Mouse (Mus musculus): Measurements from ENCODE around the gene Cst6. TPM values are rescaled to one million over a fixed set of nuclear protein-coding genes. Genes with fewer than 3 reads are reported as not detected.

Cst6 gene
- polyA plus RNA-seq, 1 experiment = not detected

GRCm38 (mm10) chr19:5302455-5302854, 46.9 kb downstream of the Cst6 start:
- H3K4me3 ChIP-seq (ENCODE audit: insufficient read depth, low read depth, low read length) = no peak overlapping the region
- no peak for TF ChIP-seq POLR2A (IDR thresholded peaks at IDR 0.05; ENCODE audit: insufficient read depth, low read depth, low read length)
- no peak for TF ChIP-seq CTCF (IDR thresholded peaks at IDR 0.05; ENCODE audit: insufficient read depth, low read depth, low read length)
- WGBS = 23% methylated on average over 4 of the region's 4 CpGs
- no peak overlapping the region for H3K27ac ChIP-seq (ENCODE audit: insufficient read depth, low read depth, low read length)
- peaks cover 19% of the 10 kb centered on the region for H3K4me1 ChIP-seq (ENCODE audit: control insufficient read depth, insufficient read depth, low read length)

DNA sequence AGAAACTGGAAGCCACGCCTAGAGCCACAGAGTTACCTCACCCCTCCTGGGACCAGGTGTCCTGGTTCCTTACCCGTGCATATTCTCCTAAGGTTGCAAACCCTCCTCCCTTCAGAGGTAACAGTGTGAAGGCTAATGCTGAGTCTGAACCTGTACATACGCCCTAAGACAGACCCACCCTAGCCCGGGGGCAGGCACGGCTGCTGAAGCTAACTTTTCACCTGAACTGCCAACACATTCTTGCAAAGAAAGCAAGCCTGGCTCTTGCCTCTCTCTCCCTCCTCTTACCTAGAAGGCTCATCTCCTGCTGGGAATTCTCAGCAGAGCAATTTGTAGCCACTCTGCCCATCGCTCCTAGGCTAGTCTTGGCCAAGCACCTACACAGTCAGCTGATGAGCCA, 48.8 kb downstream of the Cst6 start:
- Histone ChIP-seq H3K4me3 (ENCODE audit: insufficient read depth, low read depth, low read length) (no peak overlapping the region), H3K27ac (ENCODE audit: insufficient read depth, low read depth, low read length) (no peak overlapping the region), H3K4me1 (ENCODE audit: control insufficient read depth, insufficient read depth, low read length) (peaks cover 19% of the 10 kb centered on the region)
- TF ChIP-seq CTCF (IDR thresholded peaks at IDR 0.05; ENCODE audit: insufficient read depth, low read depth, low read length) (no peak), POLR2A (IDR thresholded peaks at IDR 0.05; ENCODE audit: insufficient read depth, low read depth, low read length) (no peak)
- 82% methylated on average over 6 of the region's 6 CpGs for WGBS

DNA sequence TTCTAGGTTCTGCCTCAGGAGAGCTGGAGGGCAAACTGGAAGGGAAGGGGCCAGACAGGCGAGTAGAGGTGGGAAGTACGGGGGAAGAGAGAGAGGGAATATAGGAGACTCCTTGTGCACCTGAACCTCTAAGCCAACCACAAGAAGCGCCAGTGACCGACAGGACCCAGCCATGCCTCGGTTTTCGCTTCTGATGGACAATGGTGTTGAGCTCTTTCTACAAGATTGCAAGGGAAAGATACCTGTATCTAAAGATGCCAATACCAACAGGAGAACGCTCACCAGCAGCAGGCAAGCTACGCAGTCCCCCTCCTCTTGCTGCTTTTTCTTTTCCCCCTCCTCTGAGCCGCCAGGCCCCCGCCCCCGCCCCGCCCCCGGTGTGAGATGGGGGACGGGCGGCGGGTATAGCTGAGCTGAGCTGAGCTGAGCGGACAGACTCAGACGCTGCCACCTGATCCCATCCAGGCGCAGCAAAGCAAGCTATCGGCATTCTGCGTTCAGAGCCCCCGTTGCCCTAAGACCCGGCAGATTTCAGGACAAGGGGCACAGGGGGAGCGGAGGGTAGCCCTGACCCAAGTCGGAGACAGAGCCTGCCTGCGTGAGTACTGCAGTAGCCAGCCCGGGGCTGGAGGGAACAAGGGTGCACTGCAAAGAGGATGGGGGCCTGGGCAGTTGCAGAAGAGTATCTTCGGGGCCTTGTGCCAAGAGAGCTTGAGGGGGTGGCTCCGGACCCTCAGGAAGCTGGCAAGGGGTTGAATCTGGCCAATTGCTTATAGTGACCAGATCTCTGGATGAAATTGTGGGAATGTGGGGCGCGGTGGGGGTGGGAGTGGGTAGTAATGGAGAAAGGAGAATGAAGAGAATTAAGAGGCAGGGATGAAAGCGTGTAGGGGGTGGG, 51.2 kb downstream of the Cst6 start, which contains the start of gene Gal3st3:
Gal3st3 (plus strand) TSS at position 429 of the 898 bp plus-strand sequence.
- TF ChIP-seq CTCF (IDR thresholded peaks at IDR 0.05; ENCODE audit: insufficient read depth, low read depth, low read length) = no peak
- 0 out of 2 replicates have a peak, but pooled peaks have one; percentile 15 for TF ChIP-seq POLR2A (IDR thresholded peaks at IDR 0.05; ENCODE audit: insufficient read depth, low read depth, low read length)
- peak within 1 kb of the TSS; percentile 76 for H3K4me3 ChIP-seq (ENCODE audit: insufficient read depth, low read depth, low read length)
- WGBS = 5% methylated on average over 32 of the region's 32 CpGs
- H3K27ac ChIP-seq (ENCODE audit: insufficient read depth, low read depth, low read length) = peak within 1 kb of the TSS; percentile 86
- peaks cover 19% of the 10 kb centered on the region for H3K4me1 ChIP-seq (ENCODE audit: control insufficient read depth, insufficient read depth, low read length)

GRCm38 (mm10) chr19:5296630-5297029, 52.7 kb downstream of the Cst6 start:
- H3K27ac ChIP-seq (ENCODE audit: insufficient read depth, low read depth, low read length) = peak overlapping the region; percentile 84
- TF ChIP-seq CTCF (IDR thresholded peaks at IDR 0.05; ENCODE audit: insufficient read depth, low read depth, low read length) (no peak), POLR2A (IDR thresholded peaks at IDR 0.05; ENCODE audit: insufficient read depth, low read depth, low read length) (no peak)
- H3K4me3 ChIP-seq (ENCODE audit: insufficient read depth, low read depth, low read length) = no peak overlapping the region
- WGBS = 55% methylated on average over 5 of the region's 5 CpGs
- H3K4me1 ChIP-seq (ENCODE audit: control insufficient read depth, insufficient read depth, low read length) = peaks cover 16% of the 10 kb centered on the region

DNA sequence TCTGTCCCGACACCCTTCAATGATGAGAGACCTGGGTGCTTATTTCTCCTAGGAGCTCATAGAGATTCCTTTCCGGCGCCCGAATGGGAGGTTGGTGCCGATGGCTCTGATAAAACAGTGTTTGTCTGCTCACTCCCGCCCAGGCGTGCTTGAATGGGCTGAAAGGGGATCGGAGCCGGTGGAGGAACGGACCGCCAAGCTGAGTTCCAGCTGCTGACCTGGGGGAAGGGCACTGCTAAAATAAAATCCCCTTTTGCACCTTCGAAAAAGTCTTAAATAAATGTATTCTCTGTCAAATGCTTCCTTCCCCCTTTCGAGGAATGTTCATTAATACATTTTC, 53.7 kb downstream of the Cst6 start:
- no peak for TF ChIP-seq POLR2A (IDR thresholded peaks at IDR 0.05; ENCODE audit: insufficient read depth, low read depth, low read length)
- TF ChIP-seq CTCF (IDR thresholded peaks at IDR 0.05; ENCODE audit: insufficient read depth, low read depth, low read length) = 0 out of 2 replicates have a peak, but pooled peaks have one; percentile 3

GRCm38 (mm10) chr19:5294972-5295735, 54.2 kb downstream of the Cst6 start, which contains the start of gene Sf3b2:
Gene Sf3b2 (minus strand): TSS chr19:5295455.
- peak within 1 kb of the TSS; percentile 86 for H3K27ac ChIP-seq (ENCODE audit: insufficient read depth, low read depth, low read length)
- TF ChIP-seq CTCF (IDR thresholded peaks at IDR 0.05; ENCODE audit: insufficient read depth, low read depth, low read length) (0 out of 2 replicates have a peak, but pooled peaks have one; percentile 7), POLR2A (IDR thresholded peaks at IDR 0.05; ENCODE audit: insufficient read depth, low read depth, low read length) (peak; percentile 61; the same call in 1 of the 2 replicates)
- under 1% methylated on average over 46 of the region's 46 CpGs for WGBS
- peaks cover 12% of the 10 kb centered on the region for H3K4me1 ChIP-seq (ENCODE audit: control insufficient read depth, insufficient read depth, low read length)
- peak within 1 kb of the TSS; percentile 98 for H3K4me3 ChIP-seq (ENCODE audit: insufficient read depth, low read depth, low read length)

More for the DNA sequence above, 53.7 kb downstream of the Cst6 start:
- Histone ChIP-seq H3K4me1 (ENCODE audit: control insufficient read depth, insufficient read depth, low read length) (peaks cover 15% of the 10 kb centered on the region), H3K4me3 (ENCODE audit: insufficient read depth, low read depth, low read length) (peak overlapping the region; percentile 56), H3K27ac (ENCODE audit: insufficient read depth, low read depth, low read length) (peak overlapping the region; percentile 84)
- WGBS = 5% methylated on average over 13 of the region's 13 CpGs

Other genes starting within 250 kb of the Cst6 start
- not detected in 2 replicates for gene Rab1b, start 242.5 kb downstream of the Cst6 start, polyA plus RNA-seq (2012; ENCODE audit: insufficient read depth, insufficient read length, low replicate concordance, missing spikeins)
- gene Klc2, start 231.0 kb downstream of the Cst6 start, polyA plus RNA-seq (2012; ENCODE audit: insufficient read depth, insufficient read length, low replicate concordance, missing spikeins) = not detected in 2 replicates
- not detected in 2 replicates for gene Pacs1, start 76.5 kb downstream of the Cst6 start, polyA plus RNA-seq (2012; ENCODE audit: insufficient read depth, insufficient read length, low replicate concordance, missing spikeins)
- gene Sf3b2, start 54.1 kb downstream of the Cst6 start, polyA plus RNA-seq (2012; ENCODE audit: insufficient read depth, insufficient read length, low replicate concordance, missing spikeins) = not detected in 2 replicates
- not detected in 2 replicates for gene Gal3st3, start 51.2 kb downstream of the Cst6 start, polyA plus RNA-seq (2012; ENCODE audit: insufficient read depth, insufficient read length, low replicate concordance, missing spikeins)
- not detected in 2 replicates for gene Catsper1, start 13.8 kb downstream of the Cst6 start, polyA plus RNA-seq (2012; ENCODE audit: insufficient read depth, insufficient read length, low replicate concordance, missing spikeins)
- gene Eif1ad, start 17.2 kb upstream of the Cst6 start, polyA plus RNA-seq (2012; ENCODE audit: insufficient read depth, insufficient read length, low replicate concordance, missing spikeins) = not detected in 2 replicates
- not detected in 2 replicates for gene Banf1, start 17.6 kb upstream of the Cst6 start, polyA plus RNA-seq (2012; ENCODE audit: insufficient read depth, insufficient read length, low replicate concordance, missing spikeins)
- gene Sart1, start 39.1 kb upstream of the Cst6 start, polyA plus RNA-seq (2012; ENCODE audit: insufficient read depth, insufficient read length, low replicate concordance, missing spikeins) = not detected in 2 replicates
- not detected in 2 replicates for gene Tsga10ip, start 53.0 kb upstream of the Cst6 start, polyA plus RNA-seq (2012; ENCODE audit: insufficient read depth, insufficient read length, low replicate concordance, missing spikeins)
- not detected in 2 replicates for gene Drap1, start 75.4 kb upstream of the Cst6 start, polyA plus RNA-seq (2012; ENCODE audit: insufficient read depth, insufficient read length, low replicate concordance, missing spikeins)
- not detected in 2 replicates for gene AI837181, start 75.6 kb upstream of the Cst6 start, polyA plus RNA-seq (2012; ENCODE audit: insufficient read depth, insufficient read length, low replicate concordance, missing spikeins)
- gene Fosl1, start 98.0 kb upstream of the Cst6 start, polyA plus RNA-seq (2012; ENCODE audit: insufficient read depth, insufficient read length, low replicate concordance, missing spikeins) = not detected in 2 replicates
- gene Ccdc85b, start 108.3 kb upstream of the Cst6 start, polyA plus RNA-seq (2012; ENCODE audit: insufficient read depth, insufficient read length, low replicate concordance, missing spikeins) = not detected in 2 replicates
- gene Fibp, start 111.0 kb upstream of the Cst6 start, polyA plus RNA-seq (2012; ENCODE audit: insufficient read depth, insufficient read length, low replicate concordance, missing spikeins) = not detected in 2 replicates
- gene Ctsw, start 118.9 kb upstream of the Cst6 start, polyA plus RNA-seq (2012; ENCODE audit: insufficient read depth, insufficient read length, low replicate concordance, missing spikeins) = not detected in 2 replicates
- not detected in 2 replicates for gene Efemp2, start 124.4 kb upstream of the Cst6 start, polyA plus RNA-seq (2012; ENCODE audit: insufficient read depth, insufficient read length, low replicate concordance, missing spikeins)
- not detected in 2 replicates for gene Mus81, start 138.8 kb upstream of the Cst6 start, polyA plus RNA-seq (2012; ENCODE audit: insufficient read depth, insufficient read length, low replicate concordance, missing spikeins)
- gene Cfl1, start 140.9 kb upstream of the Cst6 start, polyA plus RNA-seq (2012; ENCODE audit: insufficient read depth, insufficient read length, low replicate concordance, missing spikeins) = 1,186 and 1,283 TPM in 2 replicates
- gene 1700020D05Rik, start 154.2 kb upstream of the Cst6 start, polyA plus RNA-seq (2012; ENCODE audit: insufficient read depth, insufficient read length, low replicate concordance, missing spikeins) = not detected in 2 replicates
- not detected in 2 replicates for gene Snx32, start 161.0 kb upstream of the Cst6 start, polyA plus RNA-seq (2012; ENCODE audit: insufficient read depth, insufficient read length, low replicate concordance, missing spikeins)
- not detected in 2 replicates for gene Ovol1, start 211.1 kb upstream of the Cst6 start, polyA plus RNA-seq (2012; ENCODE audit: insufficient read depth, insufficient read length, low replicate concordance, missing spikeins)
- gene Ap5b1, start 218.5 kb upstream of the Cst6 start, polyA plus RNA-seq (2012; ENCODE audit: insufficient read depth, insufficient read length, low replicate concordance, missing spikeins) = not detected in 2 replicates

Measured in olfactory bulb, adult 2 months (tissue).